Mouse (Mus musculus) stomach, embryonic 16.5 days (tissue): ENCODE measurements at regions not wholly inside any gene's neighbourhood (a gene's known extent, or its start where the extent isn't known, plus 50 kb on each side); places are given as distances from the start of the nearest gene placed in this dataset.

Source experiments
- ATAC-seq: fragments of 200-750 bp; cut with Nextera tagmentation; 2 replicates; pipeline ENCODE4 v1.8.0; 2017; ENCODE audit warnings: moderate number of reproducible peaks, moderate TSS enrichment; ENCODE audit not compliant: insufficient read depth, low FRiP score
- H3K27ac ChIP-seq: fragments of 300-500 bp; sonication (generic); 2 replicates; pipeline ENCODE4 v1.5.1; 2014; ENCODE audit warnings: low read length
- H3K27me3 ChIP-seq: fragments of 300-500 bp; sonication (generic); 2 replicates; pipeline ENCODE4 v1.6.1; 2014; ENCODE audit warnings: low read length, control low read depth, mixed read lengths; ENCODE audit not compliant: control insufficient read depth, insufficient read depth
- H3K36me3 ChIP-seq: fragments of 300-500 bp; sonication (generic); 2 replicates; pipeline ENCODE4 v1.6.1; 2014; ENCODE audit warnings: low read length; ENCODE audit not compliant: control insufficient read depth, insufficient read depth
- H3K4me1 ChIP-seq: fragments of 300-500 bp; sonication (generic); 2 replicates; pipeline ENCODE4 v1.6.1; 2014; ENCODE audit warnings: low read length, control low read depth, mixed read lengths; ENCODE audit not compliant: control insufficient read depth, insufficient read depth
- H3K4me2 ChIP-seq: fragments of 300-500 bp; sonication (generic); 2 replicates; pipeline ENCODE4 v1.6.1; 2014; ENCODE audit warnings: low read depth, low read length, mixed read lengths
- H3K4me3 ChIP-seq: fragments of 300-500 bp; sonication (generic); replicated peaks from 2 replicates; pipeline ENCODE4 v1.5.1; 2014; ENCODE audit warnings: mild to moderate bottlenecking, low read length
- H3K9ac ChIP-seq: fragments of 300-500 bp; sonication (generic); 2 replicates; pipeline ENCODE4 v1.6.1; 2014; ENCODE audit warnings: low read length
- H3K9me3 ChIP-seq: fragments of 300-500 bp; sonication (generic); replicated peaks from 2 replicates; pipeline ENCODE4 v1.6.1; 2016; ENCODE audit warnings: low read length, control low read depth; ENCODE audit not compliant: control insufficient read depth
- WGBS: fragments of 180-500 bp; shearing (Covaris S2); extraction: QIAGEN DNeasy Blood & Tissue Kit; methylation state at CpG from one replicate; pipeline ENCODE4 v1.1.7; 2014; 5-methylcytosine and 5-hydroxymethylcytosine counted together

DNA sequence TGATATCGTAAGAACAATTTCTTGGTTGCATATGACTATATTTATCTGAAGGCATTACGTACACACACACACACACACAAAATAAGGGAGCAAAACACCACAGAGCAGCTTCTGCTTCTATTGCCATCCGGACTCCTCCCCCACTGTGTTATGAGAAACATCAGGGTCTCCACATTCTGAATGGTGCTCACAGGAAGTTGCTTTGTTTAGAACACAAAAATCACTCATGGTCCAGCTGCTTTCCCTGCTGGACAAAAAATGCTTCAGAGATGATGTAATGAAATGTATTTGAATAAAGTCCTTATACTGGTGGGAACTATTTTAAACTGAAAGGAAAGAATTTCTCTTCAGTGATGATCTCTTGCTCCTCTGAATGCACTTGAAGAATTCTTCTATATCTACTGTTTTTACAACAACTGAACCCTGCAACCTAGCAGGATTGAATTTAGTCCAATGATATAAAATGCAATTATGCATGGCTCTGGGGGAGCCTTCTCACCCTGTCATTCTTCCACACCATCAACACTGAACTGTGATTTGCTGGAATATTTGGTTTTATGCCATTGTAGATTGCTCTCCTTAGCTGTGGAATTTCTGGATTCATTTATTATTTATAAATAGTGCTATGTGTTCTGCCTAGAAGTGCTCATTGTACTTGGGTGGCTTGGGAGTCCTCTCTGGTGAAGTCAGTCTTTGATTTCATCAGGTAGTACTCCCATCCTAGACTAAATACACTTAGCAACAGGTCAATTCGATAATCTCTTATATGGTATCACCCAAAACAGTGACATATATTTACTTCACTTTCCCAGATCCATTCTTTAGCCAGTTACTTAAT is 296.7 kb upstream of the Pitrm1 start:
- no peak overlapping the region for H3K4me2 ChIP-seq
- H3K9ac ChIP-seq = no peak overlapping the region
- ATAC-seq = peak; percentile 71; the same call in 1 of the 2 replicates
- no peaks in the 10 kb centered on the region for H3K36me3 ChIP-seq
- no peaks in the 10 kb centered on the region for H3K4me1 ChIP-seq
- no peaks in the 10 kb centered on the region for H3K27me3 ChIP-seq
- no peak overlapping the region for H3K4me3 ChIP-seq
- 63% methylated on average over 4 of the region's 4 CpGs for WGBS
- H3K27ac ChIP-seq = peak overlapping the region; percentile 36; the same call in 1 of the 2 replicates
- H3K9me3 ChIP-seq = no peaks in the 10 kb centered on the region

DNA sequence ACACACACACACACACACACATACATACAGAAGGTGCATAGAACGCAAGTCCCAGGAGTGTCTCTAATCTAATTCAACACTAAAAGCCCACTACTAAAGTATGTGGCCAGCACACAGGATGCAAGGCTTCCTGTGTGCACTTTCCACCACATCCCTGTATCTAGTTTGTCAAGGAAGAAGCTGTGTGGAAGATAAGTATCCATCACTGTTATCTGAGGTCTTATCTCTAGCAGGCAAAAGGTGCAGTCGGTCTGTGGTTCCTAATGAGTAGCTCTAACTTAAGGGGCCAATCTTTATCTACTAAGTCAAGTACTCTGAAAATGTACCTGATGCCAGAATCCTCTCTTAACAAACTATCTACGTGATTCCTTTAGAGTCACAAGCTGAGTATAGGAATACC is 295.8 kb upstream of the Pitrm1 start:
- 63% methylated on average over 3 of the region's 3 CpGs for WGBS
- Histone ChIP-seq H3K36me3 (no peaks in the 10 kb centered on the region), H3K4me3 (no peak overlapping the region), H3K27me3 (no peaks in the 10 kb centered on the region), H3K9me3 (no peaks in the 10 kb centered on the region), H3K4me2 (no peak overlapping the region), H3K9ac (no peak overlapping the region), H3K4me1 (no peaks in the 10 kb centered on the region), H3K27ac (no peak overlapping the region)
- no peak for ATAC-seq

DNA sequence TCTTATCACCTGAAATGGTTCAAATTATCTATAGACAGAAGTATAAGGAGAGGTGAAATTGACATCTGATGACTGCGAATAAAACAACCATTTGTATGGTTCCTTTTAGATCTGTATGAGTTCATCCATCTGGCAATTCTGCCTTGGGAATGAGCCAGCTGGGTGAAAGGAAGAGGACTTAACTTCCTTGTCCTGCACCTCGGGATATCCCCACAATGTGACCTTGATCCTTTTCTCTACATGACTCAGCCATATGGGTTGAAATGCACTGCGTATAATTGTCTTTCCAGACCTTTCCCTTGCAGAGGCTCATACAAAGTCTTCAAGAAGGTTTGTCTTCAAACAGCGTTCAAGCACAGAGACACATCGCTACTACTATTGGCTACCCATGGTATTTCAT is 292.6 kb upstream of the Pitrm1 start:
- ATAC-seq = no peak
- WGBS = 81% methylated on average over 5 of the region's 5 CpGs
- no peaks in the 10 kb centered on the region for H3K9me3 ChIP-seq
- no peaks in the 10 kb centered on the region for H3K4me1 ChIP-seq
- no peaks in the 10 kb centered on the region for H3K36me3 ChIP-seq
- no peaks in the 10 kb centered on the region for H3K27me3 ChIP-seq
- no peak overlapping the region for H3K27ac ChIP-seq
- H3K4me2 ChIP-seq = no peak overlapping the region
- no peak overlapping the region for H3K9ac ChIP-seq
- no peak overlapping the region for H3K4me3 ChIP-seq

DNA sequence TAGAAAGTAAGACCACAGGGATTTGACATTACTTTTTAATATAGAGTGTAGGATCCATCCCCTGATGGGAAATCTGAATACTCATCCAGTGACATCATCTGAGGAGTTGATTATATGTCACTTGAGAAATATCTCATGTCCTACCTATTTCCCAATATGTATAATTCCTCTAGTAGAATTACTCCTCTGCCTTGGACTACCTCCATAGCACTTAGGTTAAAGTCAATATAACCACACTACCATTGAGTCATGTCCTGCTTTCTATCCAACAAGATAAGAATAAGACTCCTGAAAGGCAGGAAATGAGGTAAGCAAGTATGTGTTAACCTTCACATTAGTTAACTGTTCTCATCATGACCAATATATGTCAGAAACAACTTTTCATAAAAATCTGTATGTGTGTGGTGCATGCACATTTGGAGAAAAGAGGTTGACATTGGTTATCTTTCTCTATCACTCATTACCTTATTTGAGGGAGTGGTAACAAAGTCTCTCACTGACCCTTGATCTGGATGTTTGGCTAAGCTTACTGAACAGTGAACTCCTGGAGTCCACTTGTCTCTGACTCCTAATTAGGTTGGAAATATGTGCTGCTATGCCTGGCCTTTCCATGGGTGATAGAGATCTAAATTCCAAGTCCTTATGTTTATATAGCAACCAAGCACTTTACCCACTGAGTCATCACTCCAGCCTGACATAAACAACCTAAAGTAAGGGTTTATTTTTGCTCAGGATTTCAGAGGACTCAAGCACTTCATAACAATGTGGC is 292.0 kb upstream of the Pitrm1 start:
- no peak for ATAC-seq
- Histone ChIP-seq H3K27me3 (no peaks in the 10 kb centered on the region), H3K4me2 (no peak overlapping the region), H3K9ac (no peak overlapping the region), H3K27ac (no peak overlapping the region), H3K36me3 (no peaks in the 10 kb centered on the region), H3K4me1 (no peaks in the 10 kb centered on the region), H3K9me3 (no peaks in the 10 kb centered on the region), H3K4me3 (no peak overlapping the region)

DNA sequence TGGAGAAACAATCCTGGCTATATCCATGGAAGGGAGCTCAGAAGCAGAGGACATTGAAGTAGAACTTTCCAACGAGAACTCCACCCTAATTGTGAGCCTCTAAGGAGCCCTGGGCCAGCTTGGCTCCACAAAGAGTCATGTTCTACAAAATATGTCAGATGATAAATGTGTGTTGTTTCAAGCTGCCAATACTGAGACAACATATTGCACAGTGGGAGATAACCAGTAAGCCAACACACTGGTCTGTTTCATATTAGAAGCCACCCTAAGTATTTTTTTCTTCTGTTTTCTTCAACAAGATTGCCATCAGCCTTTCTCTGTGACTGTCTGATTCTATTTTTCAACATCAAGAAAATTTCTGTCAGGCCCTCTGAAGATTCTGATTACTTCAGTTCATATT is 289.5 kb upstream of the Pitrm1 start:
- Histone ChIP-seq H3K27ac (no peak overlapping the region), H3K27me3 (no peaks in the 10 kb centered on the region), H3K4me1 (no peaks in the 10 kb centered on the region), H3K9ac (no peak overlapping the region), H3K4me3 (no peak overlapping the region), H3K36me3 (no peaks in the 10 kb centered on the region), H3K9me3 (no peaks in the 10 kb centered on the region), H3K4me2 (no peak overlapping the region)
- no peak for ATAC-seq
- 70% methylated on average over 1 of the region's 1 CpGs for WGBS

DNA sequence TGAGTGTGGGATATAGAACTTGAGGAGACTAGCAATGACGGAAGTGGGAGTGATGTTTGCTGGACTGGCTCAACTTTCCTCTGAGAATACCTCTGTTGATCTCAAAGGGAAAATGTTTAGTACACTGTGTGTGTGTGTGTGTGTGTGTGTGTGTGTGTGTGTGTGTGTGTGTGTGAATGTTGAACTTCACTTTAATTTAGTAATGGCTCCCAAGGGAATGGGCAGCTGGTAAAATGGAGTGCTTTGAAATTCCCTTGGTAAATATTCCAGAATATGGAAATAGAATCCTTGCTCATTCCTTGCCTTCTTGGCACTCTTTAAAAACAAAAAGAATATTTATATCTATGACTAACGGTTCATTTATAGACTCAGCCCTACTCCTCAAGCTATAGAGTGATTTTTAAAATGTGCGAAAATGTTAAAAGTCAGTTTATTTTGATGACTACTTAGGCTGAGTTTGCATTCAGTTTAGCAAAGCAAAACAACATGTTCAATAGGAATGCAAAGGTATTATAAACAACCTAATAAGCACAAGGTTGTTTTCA is 287.6 kb upstream of the Pitrm1 start:
- Histone ChIP-seq H3K4me2 (no peak overlapping the region), H3K4me1 (no peaks in the 10 kb centered on the region), H3K9me3 (no peaks in the 10 kb centered on the region), H3K27ac (no peak overlapping the region), H3K9ac (no peak overlapping the region), H3K4me3 (no peak overlapping the region), H3K36me3 (no peaks in the 10 kb centered on the region), H3K27me3 (no peaks in the 10 kb centered on the region)
- WGBS = 82% methylated on average over 3 of the region's 3 CpGs
- ATAC-seq = no peak

DNA sequence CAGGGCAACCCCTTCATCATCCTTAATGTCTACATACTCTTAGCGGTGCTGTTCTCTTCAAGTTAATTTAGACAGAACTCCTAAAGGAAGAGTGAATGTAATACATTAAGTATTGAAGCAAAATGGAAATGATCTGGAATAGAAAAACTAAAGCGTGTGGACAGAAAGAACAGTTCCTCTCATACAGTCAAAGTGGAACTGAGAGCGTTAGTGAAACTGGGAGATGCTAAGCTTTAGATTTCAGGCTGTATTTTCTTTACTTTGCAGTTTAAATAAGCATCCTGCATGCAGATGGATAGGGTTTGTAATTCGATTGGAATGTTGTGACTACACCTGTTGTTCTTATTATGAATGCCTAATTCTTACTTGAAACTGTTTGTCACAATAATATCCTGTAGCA is 286.5 kb upstream of the Pitrm1 start:
- H3K27me3 ChIP-seq = no peaks in the 10 kb centered on the region
- 79% methylated on average over 4 of the region's 4 CpGs for WGBS

DNA sequence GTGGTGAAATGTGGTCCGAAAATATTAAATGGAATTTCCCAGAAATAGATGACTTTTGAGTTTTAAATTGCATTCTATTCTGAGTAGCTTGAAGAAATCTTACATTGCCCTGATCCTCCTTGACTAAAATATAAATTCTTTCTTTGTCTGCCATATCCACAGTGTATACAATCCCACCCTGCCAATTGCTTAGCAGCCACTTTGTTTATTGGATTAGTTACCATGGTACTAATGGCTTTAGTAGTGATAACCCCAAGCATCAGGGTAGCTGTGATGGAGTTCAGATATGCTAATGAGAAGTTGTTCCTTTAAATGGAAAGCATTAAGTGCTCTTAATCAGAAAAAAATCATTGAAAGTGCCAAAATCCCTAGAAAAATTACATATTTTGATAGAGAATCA is 277.4 kb upstream of the Pitrm1 start:
- Histone ChIP-seq H3K9me3 (no peaks in the 10 kb centered on the region), H3K27me3 (no peaks in the 10 kb centered on the region), H3K4me1 (no peaks in the 10 kb centered on the region), H3K4me2 (no peak overlapping the region), H3K27ac (no peak overlapping the region), H3K36me3 (no peaks in the 10 kb centered on the region), H3K9ac (no peak overlapping the region), H3K4me3 (no peak overlapping the region)
- WGBS = 87% methylated on average over 1 of the region's 1 CpGs
- no peak for ATAC-seq

More for the DNA sequence above, 286.5 kb upstream of the Pitrm1 start:
- H3K4me1 ChIP-seq = no peaks in the 10 kb centered on the region
- no peak overlapping the region for H3K4me2 ChIP-seq
- ATAC-seq = no peak
- no peak overlapping the region for H3K4me3 ChIP-seq
- H3K9ac ChIP-seq = no peak overlapping the region
- no peaks in the 10 kb centered on the region for H3K36me3 ChIP-seq
- H3K27ac ChIP-seq = no peak overlapping the region
- no peaks in the 10 kb centered on the region for H3K9me3 ChIP-seq

DNA sequence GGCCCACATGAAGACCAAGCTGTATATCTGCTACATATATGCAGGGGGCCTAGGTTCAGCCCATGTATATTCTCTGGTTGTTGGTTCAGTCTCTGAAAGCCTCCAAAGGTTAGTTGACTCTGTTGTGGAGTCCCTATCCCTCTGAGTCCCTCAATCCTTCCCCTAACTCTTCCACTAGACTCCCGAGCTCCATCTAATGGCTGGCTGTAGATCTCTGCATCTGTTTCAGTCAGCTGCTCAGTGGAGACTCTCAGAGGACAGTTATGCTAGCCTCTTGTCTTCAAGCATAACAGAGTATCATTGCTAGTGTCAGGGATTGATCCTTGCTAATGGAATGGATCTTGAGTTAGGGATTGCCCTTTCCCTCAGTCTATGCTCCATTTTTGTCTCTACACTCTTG is 275.0 kb upstream of the Pitrm1 start:
- H3K4me2 ChIP-seq = no peak overlapping the region
- H3K4me3 ChIP-seq = no peak overlapping the region
- ATAC-seq = no peak
- no peaks in the 10 kb centered on the region for H3K9me3 ChIP-seq
- 71% methylated on average over 1 of the region's 1 CpGs for WGBS
- no peaks in the 10 kb centered on the region for H3K36me3 ChIP-seq
- no peak overlapping the region for H3K27ac ChIP-seq
- H3K9ac ChIP-seq = no peak overlapping the region
- H3K27me3 ChIP-seq = no peaks in the 10 kb centered on the region
- no peaks in the 10 kb centered on the region for H3K4me1 ChIP-seq
